Mouse (Mus musculus) liver, adult 2 months (tissue): ENCODE results near the gene Arl9.

Experiments
- CTCF ChIP-seq: fragments of 200-500 bp; IDR thresholded peaks from 2 replicates; pipeline ENCODE4 v1.5.1; 2011; ENCODE audit warnings: low read depth, low read length, control low read depth
- POLR2A ChIP-seq: fragments of 200-500 bp; IDR thresholded peaks from 2 replicates; pipeline ENCODE4 v1.6.1; 2011; ENCODE audit warnings: low read length, control low read depth; ENCODE audit not compliant: insufficient read depth; ENCODE audit errors: extremely low read depth

- TF ChIP-seq POLR2A (no peak), CTCF (no peak)
Measured at GRCm38 (mm10) chr5:77015544-77016482, 12.0 kb downstream of the Arl9 start, which contains the start of gene Thegl.
